Mouse (Mus musculus): Measurements from ENCODE around the gene Csf2rb2. TPM values are rescaled to one million over a fixed set of nuclear protein-coding genes. Genes with fewer than 3 reads are reported as not detected.
"Not testable (repeated sequence)": the region's sequence is repeated elsewhere in the genome, so short reads cannot be mapped to it uniquely, and the experiment has no call there.

Gene Csf2rb2
- polyA plus RNA-seq, 1 experiment from 2014 or later: 0.33 TPM

GRCm38 (mm10) chr15:78263286-78263685, 42.2 kb downstream of the Csf2rb2 start:
- Histone ChIP-seq H3K4me3 (replicated peaks; ENCODE audit: low read length) (no peak overlapping the region), H3K9me3 (ENCODE audit: control insufficient read depth, low read length) (no peaks in the 10 kb centered on the region), H3K36me3 (replicated peaks; ENCODE audit: control insufficient read depth, insufficient read depth) (no peaks in the 10 kb centered on the region), H3K9ac (no peak overlapping the region), H3K27me3 (ENCODE audit: control insufficient read depth, insufficient read depth, low read length) (no peaks in the 10 kb centered on the region), H3K4me1 (replicated peaks; ENCODE audit: control insufficient read depth, insufficient read depth, low read length) (no peaks in the 10 kb centered on the region), H3K4me2 (replicated peaks) (no peak overlapping the region), H3K27ac (no peak overlapping the region)
- no peak for ATAC-seq (ENCODE audit: low FRiP score)
- DNase-seq (ENCODE audit: low spot score): no peak
- 62% methylated on average over 3 of the region's 3 CpGs for WGBS

- no peak for ATAC-seq (ENCODE audit: low FRiP score)
- Histone ChIP-seq H3K4me2 (replicated peaks) (no peak overlapping the region), H3K36me3 (replicated peaks; ENCODE audit: control insufficient read depth, insufficient read depth) (no peaks in the 10 kb centered on the region), H3K27me3 (ENCODE audit: control insufficient read depth, insufficient read depth, low read length) (no peaks in the 10 kb centered on the region), H3K27ac (no peak overlapping the region), H3K9ac (no peak overlapping the region), H3K4me1 (replicated peaks; ENCODE audit: control insufficient read depth, insufficient read depth, low read length) (no peaks in the 10 kb centered on the region), H3K4me3 (replicated peaks; ENCODE audit: low read length) (no peak overlapping the region), H3K9me3 (ENCODE audit: control insufficient read depth, low read length) (no peaks in the 10 kb centered on the region)
- WGBS: 80% methylated on average over 13 of the region's 13 CpGs
- no peak for DNase-seq (ENCODE audit: low spot score)
These were observed 44.7 kb downstream of the Csf2rb2 start for GRCm38 (mm10) chr15:78260668-78261333.

GRCm38 (mm10) chr15:78258246-78258865, 47.2 kb downstream of the Csf2rb2 start:
- DNase-seq (ENCODE audit: low spot score) (no peak), ATAC-seq (ENCODE audit: low FRiP score) (no peak)
- H3K27me3 ChIP-seq (ENCODE audit: control insufficient read depth, insufficient read depth, low read length): no peaks in the 10 kb centered on the region
- no peaks in the 10 kb centered on the region for H3K4me1 ChIP-seq (replicated peaks; ENCODE audit: control insufficient read depth, insufficient read depth, low read length)
- no peak overlapping the region for H3K4me3 ChIP-seq (replicated peaks; ENCODE audit: low read length)
- 83% methylated on average over 10 of the region's 10 CpGs for WGBS
- H3K9me3 ChIP-seq (ENCODE audit: control insufficient read depth, low read length): no peaks in the 10 kb centered on the region
- H3K9ac ChIP-seq: no peak overlapping the region
- H3K4me2 ChIP-seq (replicated peaks): no peak overlapping the region
- no peak overlapping the region for H3K27ac ChIP-seq
- H3K36me3 ChIP-seq (replicated peaks; ENCODE audit: control insufficient read depth, insufficient read depth): no peaks in the 10 kb centered on the region

GRCm38 (mm10) chr15:78257326-78258050, 48.0 kb downstream of the Csf2rb2 start:
- Histone ChIP-seq H3K9me3 (ENCODE audit: control insufficient read depth, low read length) (no peaks in the 10 kb centered on the region), H3K27ac (no peak overlapping the region), H3K36me3 (replicated peaks; ENCODE audit: control insufficient read depth, insufficient read depth) (no peaks in the 10 kb centered on the region), H3K4me3 (replicated peaks; ENCODE audit: low read length) (no peak overlapping the region), H3K27me3 (ENCODE audit: control insufficient read depth, insufficient read depth, low read length) (no peaks in the 10 kb centered on the region), H3K9ac (no peak overlapping the region), H3K4me2 (replicated peaks) (no peak overlapping the region), H3K4me1 (replicated peaks; ENCODE audit: control insufficient read depth, insufficient read depth, low read length) (no peaks in the 10 kb centered on the region)
- 35% methylated on average over 7 of the region's 7 CpGs for WGBS
- DNase-seq (ENCODE audit: low spot score) (peak; percentile 77), ATAC-seq (ENCODE audit: low FRiP score) (no peak)

- not testable (repeated sequence) for H3K27ac ChIP-seq
These were observed 48.8 kb downstream of the Csf2rb2 start for GRCm38 (mm10) chr15:78256602-78257259.

GRCm38 (mm10) chr15:78254751-78255150, 50.8 kb downstream of the Csf2rb2 start:
- Histone ChIP-seq H3K9me3 (ENCODE audit: control insufficient read depth, low read length) (no peaks in the 10 kb centered on the region), H3K27ac (no peak overlapping the region), H3K4me2 (replicated peaks) (0 out of 2 replicates have a peak overlapping the region, but pooled peaks have one; percentile 17), H3K27me3 (ENCODE audit: control insufficient read depth, insufficient read depth, low read length) (no peaks in the 10 kb centered on the region), H3K4me3 (replicated peaks; ENCODE audit: low read length) (no peak overlapping the region), H3K9ac (no peak overlapping the region), H3K4me1 (replicated peaks; ENCODE audit: control insufficient read depth, insufficient read depth, low read length) (no peaks in the 10 kb centered on the region), H3K36me3 (replicated peaks; ENCODE audit: control insufficient read depth, insufficient read depth) (no peaks in the 10 kb centered on the region)
- DNase-seq (ENCODE audit: low spot score) (peak; percentile 78), ATAC-seq (ENCODE audit: low FRiP score) (no peak)
- WGBS: 19% methylated on average over 20 of the region's 20 CpGs

More at GRCm38 (mm10) chr15:78256602-78257259, 48.8 kb downstream of the Csf2rb2 start:
- H3K9ac ChIP-seq; H3K4me1 ChIP-seq (replicated peaks; ENCODE audit: control insufficient read depth, insufficient read depth, low read length); H3K27me3 ChIP-seq (ENCODE audit: control insufficient read depth, insufficient read depth, low read length); H3K4me2 ChIP-seq (replicated peaks); H3K36me3 ChIP-seq (replicated peaks; ENCODE audit: control insufficient read depth, insufficient read depth); H3K4me3 ChIP-seq (replicated peaks; ENCODE audit: low read length); ATAC-seq (ENCODE audit: low FRiP score); H3K9me3 ChIP-seq (ENCODE audit: control insufficient read depth, low read length); DNase-seq (ENCODE audit: low spot score): not testable (repeated sequence)

- no peak for DNase-seq (ENCODE audit: low spot score)
- Histone ChIP-seq H3K27me3 (ENCODE audit: control insufficient read depth, insufficient read depth, low read length) (no peaks in the 10 kb centered on the region), H3K4me2 (replicated peaks) (no peak overlapping the region), H3K9me3 (ENCODE audit: control insufficient read depth, low read length) (no peaks in the 10 kb centered on the region), H3K27ac (no peak overlapping the region), H3K4me3 (replicated peaks; ENCODE audit: low read length) (no peak overlapping the region), H3K4me1 (replicated peaks; ENCODE audit: control insufficient read depth, insufficient read depth, low read length) (no peaks in the 10 kb centered on the region), H3K9ac (no peak overlapping the region), H3K36me3 (replicated peaks; ENCODE audit: control insufficient read depth, insufficient read depth) (no peaks in the 10 kb centered on the region)
- no peak for ATAC-seq (ENCODE audit: low FRiP score)
- whole genome bisulfite sequencing: 89% methylated on average over 3 of the region's 3 CpGs
These were observed 57.1 kb downstream of the Csf2rb2 start for GRCm38 (mm10) chr15:78248410-78248809.

GRCm38 (mm10) chr15:78247659-78248058, 57.9 kb downstream of the Csf2rb2 start:
- ATAC-seq (ENCODE audit: low FRiP score): no peak
- Histone ChIP-seq H3K9ac (no peak overlapping the region), H3K4me3 (replicated peaks; ENCODE audit: low read length) (no peak overlapping the region), H3K9me3 (ENCODE audit: control insufficient read depth, low read length) (no peaks in the 10 kb centered on the region), H3K27me3 (ENCODE audit: control insufficient read depth, insufficient read depth, low read length) (no peaks in the 10 kb centered on the region), H3K4me2 (replicated peaks) (no peak overlapping the region), H3K4me1 (replicated peaks; ENCODE audit: control insufficient read depth, insufficient read depth, low read length) (no peaks in the 10 kb centered on the region), H3K36me3 (replicated peaks; ENCODE audit: control insufficient read depth, insufficient read depth) (no peaks in the 10 kb centered on the region), H3K27ac (no peak overlapping the region)
- WGBS: 67% methylated on average over 2 of the region's 2 CpGs
- no peak for DNase-seq (ENCODE audit: low spot score)

Measured in hindbrain, embryonic 14.5 days (tissue).